Mouse (Mus musculus): ENCODE measurements at regions not wholly inside any gene's neighbourhood (a gene's known extent, or its start where the extent isn't known, plus 50 kb on each side); places are given as distances from the start of the nearest gene placed in this dataset.

- no peak for TF ChIP-seq POLR2A (IDR thresholded peaks at IDR 0.05; ENCODE audit: extremely low read depth, insufficient read depth, low read length)
- TF ChIP-seq CTCF (IDR thresholded peaks at IDR 0.05; ENCODE audit: low read depth, low read length), result no peak
These were observed 188.3 kb downstream of the Eipr1 start for GRCm38 (mm10) chr12:28939936-28940335.

Data from liver, adult 2 months (tissue).